Mouse (Mus musculus): Measurements from ENCODE around the gene Ubtd1. TPM values are rescaled to one million over a fixed set of nuclear protein-coding genes. Genes with fewer than 3 reads are reported as not detected.

Ubtd1 gene
- polyA plus RNA-seq, 1 experiment from 2014 or later, result 7.3 TPM

DNA sequence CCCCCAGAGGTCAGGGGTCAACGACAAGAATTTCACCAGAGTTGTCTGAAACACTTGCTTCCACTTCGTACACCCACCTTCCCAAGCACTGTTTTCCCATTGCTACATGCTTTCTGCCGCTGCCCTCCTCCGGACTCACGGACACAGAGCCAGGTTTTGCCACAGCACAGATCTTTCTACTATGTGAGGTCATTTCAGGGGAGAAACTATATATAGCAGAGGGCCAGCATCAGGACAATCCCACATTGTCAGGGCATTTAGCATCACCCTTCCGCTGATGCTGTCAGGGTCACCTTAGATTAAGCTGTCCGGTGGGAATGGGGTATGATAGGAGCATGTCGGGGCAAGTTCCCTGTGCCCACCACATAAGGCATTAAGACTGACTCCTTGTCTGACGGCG lies 15.5 kb downstream of the Ubtd1 start:
- Histone ChIP-seq H3K4me2 (replicated peaks) (no peak overlapping the region), H3K4me3 (replicated peaks) (no peak overlapping the region), H3K9me3 (no peaks in the 10 kb centered on the region), H3K9ac (replicated peaks) (no peak overlapping the region), H3K4me1 (replicated peaks) (0 out of 2 replicates have a peak, but pooled peaks cover 7% of the 10 kb centered on the region), H3K36me3 (no peaks in the 10 kb centered on the region), H3K27me3 (no peaks in the 10 kb centered on the region), H3K27ac (no peak overlapping the region)
- no peak for ATAC-seq
- 94% methylated on average over 10 of the region's 10 CpGs for WGBS

GRCm38 (mm10) chr19:41998770-41999548 lies 17.4 kb downstream of the Ubtd1 start:
- 94% methylated on average over 9 of the region's 9 CpGs for WGBS
- ATAC-seq, result no peak

DNA sequence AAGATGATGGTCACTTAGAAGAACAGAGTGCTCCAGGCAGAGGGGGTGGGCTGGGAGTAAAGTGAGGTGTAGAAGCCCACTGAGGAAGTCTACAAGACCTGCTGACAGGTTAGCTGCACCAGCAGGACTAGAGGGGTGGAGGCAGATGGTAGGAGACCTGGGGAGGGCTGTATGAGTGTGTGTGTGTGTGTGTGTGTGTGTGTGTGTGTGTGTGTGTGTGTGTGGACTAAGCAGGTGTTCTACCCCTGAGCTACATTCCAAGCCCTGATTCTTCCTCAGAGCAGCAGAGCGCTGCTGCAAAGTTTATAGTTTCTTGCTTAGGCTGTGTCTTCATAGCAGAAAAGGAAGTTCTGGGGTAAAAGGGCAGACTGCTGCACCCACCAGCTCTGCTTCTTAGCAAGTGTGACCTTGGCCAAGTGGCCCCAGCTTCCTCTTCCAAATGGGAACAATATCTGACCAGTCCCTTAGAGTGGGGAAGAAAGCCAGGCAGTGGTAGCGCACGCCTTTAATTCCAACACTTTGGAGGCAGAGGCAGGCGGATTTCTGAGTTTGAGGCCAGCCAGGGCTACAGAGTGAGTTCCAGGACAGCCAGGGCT lies 18.2 kb downstream of the Ubtd1 start:
- Histone ChIP-seq H3K4me2 (replicated peaks) (no peak overlapping the region), H3K9me3 (no peaks in the 10 kb centered on the region), H3K27me3 (no peaks in the 10 kb centered on the region), H3K27ac (no peak overlapping the region), H3K36me3 (no peaks in the 10 kb centered on the region), H3K4me3 (replicated peaks) (no peak overlapping the region), H3K9ac (replicated peaks) (no peak overlapping the region), H3K4me1 (replicated peaks) (0 out of 2 replicates have a peak, but pooled peaks cover 7% of the 10 kb centered on the region)
- whole genome bisulfite sequencing, result 87% methylated on average over 4 of the region's 4 CpGs
- ATAC-seq, result no peak

More at GRCm38 (mm10) chr19:41998770-41999548, 17.4 kb downstream of the Ubtd1 start:
- Histone ChIP-seq H3K4me1 (replicated peaks) (0 out of 2 replicates have a peak, but pooled peaks cover 7% of the 10 kb centered on the region), H3K4me2 (replicated peaks) (no peak overlapping the region), H3K4me3 (replicated peaks) (no peak overlapping the region), H3K36me3 (no peaks in the 10 kb centered on the region), H3K9ac (replicated peaks) (no peak overlapping the region), H3K9me3 (no peaks in the 10 kb centered on the region), H3K27me3 (no peaks in the 10 kb centered on the region), H3K27ac (no peak overlapping the region)

DNA sequence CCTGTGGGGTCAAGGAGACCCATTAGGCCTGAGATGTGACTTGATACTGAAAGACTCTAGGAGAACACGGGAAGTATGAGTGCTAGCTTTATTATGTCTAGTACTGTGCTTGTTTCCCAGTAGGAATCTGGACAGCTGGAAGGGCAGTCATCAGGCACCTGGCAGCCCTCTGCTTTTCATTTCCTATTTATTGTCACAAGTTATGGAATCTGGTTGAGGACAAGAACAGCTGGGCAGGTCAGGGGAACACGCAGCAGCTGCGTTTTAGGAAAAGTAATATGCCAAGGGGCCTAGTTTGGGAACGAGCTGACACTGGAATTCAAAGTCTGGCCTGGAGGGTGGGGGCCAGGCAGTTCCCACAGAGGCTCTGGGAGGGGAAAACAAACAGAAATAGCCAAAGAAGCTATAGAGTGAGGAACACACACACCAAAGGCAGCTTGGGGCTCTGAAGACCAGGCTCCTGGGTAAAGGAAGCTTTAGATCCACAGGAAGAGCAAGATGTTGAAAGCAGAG lies 18.9 kb downstream of the Ubtd1 start:
- Histone ChIP-seq H3K4me2 (replicated peaks) (no peak overlapping the region), H3K27me3 (no peaks in the 10 kb centered on the region), H3K4me1 (replicated peaks) (0 out of 2 replicates have a peak, but pooled peaks cover 4% of the 10 kb centered on the region), H3K36me3 (no peaks in the 10 kb centered on the region), H3K9me3 (no peaks in the 10 kb centered on the region), H3K4me3 (replicated peaks) (no peak overlapping the region), H3K27ac (no peak overlapping the region), H3K9ac (replicated peaks) (no peak overlapping the region)
- ATAC-seq, result no peak
- WGBS, result 72% methylated on average over 4 of the region's 4 CpGs

- no peak overlapping the region for H3K4me3 ChIP-seq (replicated peaks)
- no peaks in the 10 kb centered on the region for H3K27me3 ChIP-seq
- no peak overlapping the region for H3K9ac ChIP-seq (replicated peaks)
- ATAC-seq, result no peak
- H3K4me1 ChIP-seq (replicated peaks), result no peaks in the 10 kb centered on the region
- H3K27ac ChIP-seq, result no peak overlapping the region
- H3K9me3 ChIP-seq, result no peaks in the 10 kb centered on the region
- no peak overlapping the region for H3K4me2 ChIP-seq (replicated peaks)
- H3K36me3 ChIP-seq, result no peaks in the 10 kb centered on the region
- 94% methylated on average over 12 of the region's 12 CpGs for WGBS
These were observed 19.9 kb downstream of the Ubtd1 start for GRCm38 (mm10) chr19:42001253-42001980.

GRCm38 (mm10) chr19:42004258-42004657 lies 22.7 kb downstream of the Ubtd1 start:
- Histone ChIP-seq H3K4me2 (replicated peaks) (no peak overlapping the region), H3K27ac (no peak overlapping the region), H3K4me3 (replicated peaks) (no peak overlapping the region), H3K9ac (replicated peaks) (no peak overlapping the region), H3K4me1 (replicated peaks) (no peaks in the 10 kb centered on the region), H3K27me3 (no peaks in the 10 kb centered on the region), H3K36me3 (no peaks in the 10 kb centered on the region), H3K9me3 (no peaks in the 10 kb centered on the region)
- WGBS, result 81% methylated on average over 6 of the region's 6 CpGs
- no peak for ATAC-seq

DNA sequence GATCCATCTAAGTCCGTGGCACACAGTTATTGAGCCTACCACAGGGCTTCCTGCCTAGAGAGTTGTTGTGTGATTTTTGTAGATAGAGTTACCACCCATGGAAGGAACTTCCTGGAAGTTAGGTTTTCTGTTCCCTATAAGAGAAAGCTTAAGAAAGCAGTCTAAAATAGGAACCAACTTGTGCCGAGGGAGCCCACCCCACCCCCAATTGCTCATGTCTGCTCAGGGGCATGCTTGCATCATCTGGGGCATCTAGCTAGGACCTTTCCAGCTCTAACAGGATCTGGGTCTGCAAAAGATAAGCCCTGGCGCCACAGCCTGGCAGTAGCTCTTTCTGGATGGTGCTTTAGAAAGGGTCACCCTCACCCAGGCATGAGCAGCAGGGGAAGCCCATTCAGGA lies 24.1 kb downstream of the Ubtd1 start:
- no peaks in the 10 kb centered on the region for H3K27me3 ChIP-seq
- no peaks in the 10 kb centered on the region for H3K36me3 ChIP-seq
- H3K4me3 ChIP-seq (replicated peaks), result no peak overlapping the region
- 80% methylated on average over 3 of the region's 3 CpGs for WGBS
- no peaks in the 10 kb centered on the region for H3K4me1 ChIP-seq (replicated peaks)
- H3K9ac ChIP-seq (replicated peaks), result no peak overlapping the region
- no peak overlapping the region for H3K27ac ChIP-seq
- no peak for ATAC-seq
- H3K4me2 ChIP-seq (replicated peaks), result no peak overlapping the region
- H3K9me3 ChIP-seq, result no peaks in the 10 kb centered on the region

GRCm38 (mm10) chr19:42006568-42006967 lies 25.0 kb downstream of the Ubtd1 start:
- Histone ChIP-seq H3K4me1 (replicated peaks) (no peaks in the 10 kb centered on the region), H3K9me3 (no peaks in the 10 kb centered on the region), H3K27me3 (no peaks in the 10 kb centered on the region), H3K9ac (replicated peaks) (no peak overlapping the region), H3K27ac (no peak overlapping the region), H3K4me2 (replicated peaks) (no peak overlapping the region), H3K36me3 (no peaks in the 10 kb centered on the region), H3K4me3 (replicated peaks) (no peak overlapping the region)
- ATAC-seq, result no peak
- 75% methylated on average over 8 of the region's 8 CpGs for WGBS

- 72% methylated on average over 3 of the region's 3 CpGs for WGBS
These were observed 27.0 kb downstream of the Ubtd1 start for GRCm38 (mm10) chr19:42008586-42008985.

GRCm38 (mm10) chr19:42009067-42009466 lies 27.5 kb downstream of the Ubtd1 start:
- no peaks in the 10 kb centered on the region for H3K27me3 ChIP-seq
- H3K4me2 ChIP-seq (replicated peaks), result no peak overlapping the region
- H3K4me1 ChIP-seq (replicated peaks), result no peaks in the 10 kb centered on the region
- H3K36me3 ChIP-seq, result no peaks in the 10 kb centered on the region
- no peak overlapping the region for H3K9ac ChIP-seq (replicated peaks)
- 76% methylated on average over 7 of the region's 7 CpGs for WGBS
- H3K9me3 ChIP-seq, result no peaks in the 10 kb centered on the region
- no peak overlapping the region for H3K27ac ChIP-seq
- no peak overlapping the region for H3K4me3 ChIP-seq (replicated peaks)
- no peak for ATAC-seq

More at GRCm38 (mm10) chr19:42008586-42008985, 27.0 kb downstream of the Ubtd1 start:
- H3K27ac ChIP-seq, result no peak overlapping the region
- no peaks in the 10 kb centered on the region for H3K27me3 ChIP-seq
- no peaks in the 10 kb centered on the region for H3K36me3 ChIP-seq
- no peak overlapping the region for H3K4me3 ChIP-seq (replicated peaks)
- no peak overlapping the region for H3K9ac ChIP-seq (replicated peaks)
- no peak for ATAC-seq
- no peak overlapping the region for H3K4me2 ChIP-seq (replicated peaks)
- no peaks in the 10 kb centered on the region for H3K4me1 ChIP-seq (replicated peaks)
- no peaks in the 10 kb centered on the region for H3K9me3 ChIP-seq

- Histone ChIP-seq H3K4me1 (replicated peaks) (no peaks in the 10 kb centered on the region), H3K27me3 (no peaks in the 10 kb centered on the region), H3K9ac (replicated peaks) (no peak overlapping the region), H3K4me2 (replicated peaks) (no peak overlapping the region), H3K36me3 (no peaks in the 10 kb centered on the region), H3K9me3 (no peaks in the 10 kb centered on the region), H3K4me3 (replicated peaks) (no peak overlapping the region), H3K27ac (no peak overlapping the region)
- ATAC-seq, result no peak
- WGBS, result 44% methylated on average over 4 of the region's 4 CpGs
These were observed 28.9 kb downstream of the Ubtd1 start for GRCm38 (mm10) chr19:42010436-42010835.

DNA sequence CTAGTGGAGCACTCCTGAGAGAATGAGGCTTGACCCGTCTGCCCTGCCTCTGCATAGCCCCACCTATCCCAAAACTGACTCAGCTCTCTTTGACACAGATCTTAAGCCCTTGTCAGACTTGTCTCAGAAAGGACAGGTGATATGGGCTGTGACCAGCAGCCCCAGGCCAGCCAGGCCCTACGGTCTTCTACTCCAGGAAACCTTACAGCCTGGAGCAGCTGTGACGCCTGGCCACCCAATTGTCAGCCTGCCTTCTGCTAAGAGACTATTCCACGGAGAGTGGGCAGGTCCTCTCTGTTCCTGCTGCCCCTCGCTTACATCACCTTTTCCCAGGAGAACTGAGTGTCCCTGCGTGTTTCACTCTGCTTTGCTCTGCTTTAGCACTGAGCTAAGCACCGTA lies 29.6 kb downstream of the Ubtd1 start:
- no peak overlapping the region for H3K9ac ChIP-seq (replicated peaks)
- ATAC-seq, result no peak
- H3K4me1 ChIP-seq (replicated peaks), result no peaks in the 10 kb centered on the region
- no peaks in the 10 kb centered on the region for H3K27me3 ChIP-seq
- H3K4me2 ChIP-seq (replicated peaks), result no peak overlapping the region
- no peak overlapping the region for H3K4me3 ChIP-seq (replicated peaks)
- no peaks in the 10 kb centered on the region for H3K9me3 ChIP-seq
- no peak overlapping the region for H3K27ac ChIP-seq
- WGBS, result 77% methylated on average over 7 of the region's 7 CpGs
- no peaks in the 10 kb centered on the region for H3K36me3 ChIP-seq
